Mouse (Mus musculus): ENCODE measurements around the gene 1700029J07Rik. TPM values are rescaled to one million over a fixed set of nuclear protein-coding genes. Genes with fewer than 3 reads are reported as not detected.
A peak's percentile ranks its signal among the peaks of the same experiment; 100 is the strongest.

1700029J07Rik gene
- total RNA-seq, 4 experiments from 2014 or later, result 0.27 to 0.62 (median 0.37) TPM

DNA sequence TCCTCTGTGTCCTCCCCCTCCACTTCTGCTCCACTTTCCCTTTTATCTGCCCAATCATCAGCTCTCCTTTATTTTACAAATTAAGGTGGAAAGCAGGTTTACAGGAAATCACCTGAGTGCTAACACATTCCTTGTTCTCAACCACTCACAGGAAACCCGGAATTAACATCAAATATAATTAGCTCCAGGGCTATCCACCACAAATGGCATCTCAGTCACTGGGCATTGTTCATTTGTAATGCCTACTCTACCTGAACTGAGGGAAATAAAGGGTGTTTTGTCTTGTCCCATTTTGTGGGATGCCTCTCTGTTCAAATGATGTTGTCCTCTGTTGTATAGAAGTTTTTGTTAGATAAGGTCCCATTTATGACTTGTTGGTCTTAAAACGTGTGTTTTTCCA, 24.4 kb downstream of the 1700029J07Rik start:
- DNase-seq (ENCODE audit: low spot score in 2 of 2), result no peak

DNA sequence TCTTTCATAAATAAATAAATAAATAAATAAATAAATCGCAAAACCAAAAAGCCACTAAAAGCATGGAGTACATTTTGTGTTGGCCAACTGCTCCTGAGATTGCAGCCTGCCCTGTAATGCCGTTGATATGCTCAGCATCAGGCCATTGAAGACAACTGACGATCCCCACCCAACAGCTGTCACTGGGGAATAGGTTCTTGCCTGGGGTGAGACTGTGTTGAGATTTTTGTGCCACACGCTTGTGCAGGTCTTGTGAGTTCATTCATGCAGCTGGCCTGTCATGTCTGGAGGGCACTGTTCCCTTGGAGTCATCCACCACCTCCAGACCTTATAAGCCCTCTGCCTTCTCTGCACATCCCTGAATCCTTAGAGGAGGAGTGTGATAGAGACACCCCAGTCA, 28.8 kb downstream of the 1700029J07Rik start:
- no peak for DNase-seq (ENCODE audit: low spot score in 2 of 2)

DNA sequence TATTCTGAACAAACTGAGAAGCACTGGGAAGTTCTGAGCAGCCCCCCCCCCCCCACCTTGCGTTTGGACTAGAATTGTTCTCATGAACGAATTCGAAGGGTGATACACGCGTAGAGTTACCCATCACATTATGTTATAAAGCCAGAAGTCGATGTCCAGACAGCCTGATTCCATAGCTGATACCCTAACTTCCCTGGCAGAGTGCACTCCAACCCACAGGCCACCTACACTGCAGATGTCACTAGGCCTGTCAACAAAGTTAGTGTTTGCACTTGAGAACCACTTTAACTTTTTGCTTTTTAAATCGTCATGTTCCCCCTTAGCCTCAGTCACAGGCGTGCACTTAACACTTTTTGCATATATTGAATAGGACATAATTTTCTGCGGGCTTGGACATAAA, 38.1 kb downstream of the 1700029J07Rik start:
- DNase-seq (ENCODE audit: low spot score in 2 of 2), result no peak

DNA sequence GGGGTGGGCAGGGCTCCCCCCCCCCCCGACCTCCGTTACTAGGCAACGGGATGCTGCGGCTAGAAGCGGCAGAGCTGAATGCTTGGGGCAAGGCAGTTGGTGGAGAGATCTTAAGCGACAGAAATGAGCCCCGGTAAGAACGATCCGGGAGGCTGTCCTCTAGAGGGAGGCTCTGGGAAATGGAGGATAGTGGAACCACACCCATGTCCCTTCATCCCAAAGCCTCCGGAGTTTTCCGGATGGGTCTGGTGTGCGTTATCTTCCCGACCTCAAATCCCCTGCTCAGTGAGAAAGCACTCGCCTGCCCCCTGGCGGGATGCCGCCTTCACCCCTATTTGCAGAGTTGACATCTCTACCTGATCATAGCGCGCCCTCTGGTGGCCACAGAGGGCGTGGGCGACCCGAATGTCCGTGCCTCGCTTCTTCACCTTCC, 40.5 kb downstream of the 1700029J07Rik start, which contains the start of gene Ccdc110:
Gene Ccdc110 (plus strand): TSS at position 38 of the 433 bp plus-strand sequence.
- peak; percentile 93 to 94 for DNase-seq (ENCODE audit: low spot score in 2 of 2)

DNA sequence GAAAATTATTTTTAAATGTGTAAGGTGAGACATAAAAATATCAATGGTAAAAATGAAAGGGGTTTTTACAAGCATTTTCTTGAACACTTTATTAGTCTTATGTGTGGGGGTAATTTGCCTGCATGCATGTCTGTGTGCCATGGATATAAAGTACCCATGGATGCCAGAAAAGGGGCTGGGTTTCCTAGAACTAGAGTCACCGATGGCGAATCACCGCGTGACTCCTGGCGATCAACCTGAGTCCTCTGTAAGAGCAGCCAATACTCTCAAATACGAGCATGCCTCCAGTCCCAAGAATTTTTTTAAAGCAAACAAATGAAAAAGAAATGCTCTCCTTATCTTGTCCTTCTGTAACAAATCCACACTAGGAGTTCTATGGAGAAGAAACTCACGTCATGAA, 52.9 kb downstream of the 1700029J07Rik start:
- DNase-seq (ENCODE audit: low spot score in 2 of 2), result no peak

DNA sequence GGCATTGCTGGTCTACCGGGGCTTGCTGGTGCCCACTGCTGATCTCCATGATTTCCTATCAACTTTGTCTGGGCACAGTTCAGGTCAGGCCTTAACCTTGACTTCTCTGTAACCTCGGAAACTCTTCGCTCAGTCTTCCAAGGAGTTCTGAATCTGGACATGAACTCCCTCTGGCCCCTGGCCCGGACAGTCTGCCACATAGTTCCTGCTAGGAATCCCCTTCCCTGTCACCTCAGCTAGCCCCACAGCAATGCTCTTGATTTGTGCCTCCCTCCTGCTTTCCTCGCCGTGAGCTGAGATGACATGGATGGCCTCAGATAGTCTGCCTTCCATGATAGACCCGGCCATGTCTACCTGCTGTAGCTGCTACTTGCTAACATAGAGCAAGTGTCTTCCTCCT, 54.7 kb downstream of the 1700029J07Rik start:
- DNase-seq (ENCODE audit: low spot score in 2 of 2), result peak; percentile 37 to 51

DNA sequence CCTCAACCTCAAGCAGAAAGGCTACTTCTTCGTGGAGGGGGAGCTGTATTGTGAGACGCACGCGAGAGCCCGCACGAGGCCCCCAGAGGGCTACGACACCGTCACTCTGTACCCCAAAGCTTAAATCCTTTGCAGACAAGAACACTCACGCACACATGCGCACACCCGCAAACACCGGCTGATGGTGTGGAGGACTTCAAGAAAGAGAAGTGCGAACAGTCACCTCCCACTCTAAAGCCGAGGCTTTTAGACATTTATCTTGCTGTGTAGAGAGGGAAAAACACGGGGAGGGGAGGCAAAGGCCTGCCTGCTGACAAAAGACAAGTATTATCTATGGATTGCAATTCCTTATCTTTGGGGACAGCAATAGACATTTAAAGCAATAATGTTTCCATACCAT, 56.2 kb downstream of the 1700029J07Rik start:
- DNase-seq (ENCODE audit: low spot score in 2 of 2), result no peak

DNA sequence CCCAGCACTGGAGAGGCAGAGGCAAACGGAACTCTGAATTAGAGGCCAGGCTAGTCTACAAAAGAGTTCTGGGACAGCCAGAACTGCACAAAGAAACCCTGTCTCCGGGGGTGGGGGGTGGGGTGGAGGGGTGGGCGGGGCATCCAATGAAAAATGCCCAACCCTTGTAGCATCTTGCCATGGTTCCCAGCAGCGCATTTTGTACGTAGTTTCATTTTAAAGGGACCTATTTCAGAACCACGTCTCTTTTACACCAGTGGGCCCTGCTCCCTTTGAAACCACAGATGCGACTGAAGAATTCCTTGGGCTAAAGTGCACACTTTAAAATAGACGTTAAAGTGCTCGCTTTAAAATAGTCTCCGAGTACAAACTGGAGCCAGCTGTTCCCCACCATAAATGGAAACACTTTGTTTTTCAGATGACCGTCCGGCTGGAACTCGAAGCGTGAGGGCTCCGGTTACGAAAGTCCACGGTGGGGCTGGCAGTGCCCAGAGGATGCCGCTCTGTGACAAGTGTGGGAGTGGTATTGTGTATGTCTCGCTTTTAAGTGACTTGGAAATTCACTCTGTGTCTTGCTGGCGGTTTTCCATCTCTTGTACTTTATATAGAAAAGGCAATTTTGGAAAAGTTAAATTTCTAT, 57.9 kb downstream of the 1700029J07Rik start:
- DNase-seq (ENCODE audit: low spot score in 2 of 2), result peak; percentile 28 to 34

DNA sequence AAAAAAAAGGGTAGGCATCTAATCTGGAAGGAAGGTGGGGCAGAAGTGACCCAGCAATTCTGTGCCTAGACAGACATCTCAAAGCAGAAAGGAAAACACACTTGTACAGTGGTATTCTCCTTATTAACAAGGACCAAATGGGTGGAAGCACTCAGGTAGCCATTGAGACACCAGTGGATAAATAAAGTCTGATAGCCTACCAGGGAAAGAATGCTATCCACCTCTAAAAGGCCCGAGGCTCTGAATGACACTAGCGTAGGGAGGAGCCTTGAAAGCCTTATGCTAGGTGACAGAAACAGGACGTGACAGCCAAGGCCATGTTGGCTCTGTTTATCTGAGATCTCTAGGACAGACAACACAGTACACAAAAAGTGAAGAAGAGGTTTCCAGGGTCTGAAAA, 58.6 kb downstream of the 1700029J07Rik start:
- no peak for DNase-seq (ENCODE audit: low spot score in 2 of 2)

DNA sequence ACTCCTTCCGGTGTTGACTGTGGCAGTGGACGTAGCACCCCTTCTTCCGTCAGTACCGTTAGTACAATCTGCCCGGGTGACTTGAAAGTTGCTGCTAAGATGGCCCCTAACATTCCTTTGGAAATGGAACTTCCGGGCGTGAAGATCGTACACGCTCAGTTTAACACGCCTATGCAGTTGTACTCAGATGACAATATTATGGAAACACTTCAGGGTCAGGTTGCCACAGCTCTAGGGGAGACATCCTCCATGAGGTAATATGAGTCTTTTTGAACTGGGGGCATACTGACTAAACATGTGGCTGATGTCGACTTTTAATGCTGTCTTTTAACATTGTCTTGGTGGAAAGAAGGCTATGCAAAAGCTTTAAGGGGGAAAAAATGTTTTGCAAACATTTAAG, 61.3 kb downstream of the 1700029J07Rik start:
- DNase-seq (ENCODE audit: low spot score in 2 of 2), result no peak

DNA sequence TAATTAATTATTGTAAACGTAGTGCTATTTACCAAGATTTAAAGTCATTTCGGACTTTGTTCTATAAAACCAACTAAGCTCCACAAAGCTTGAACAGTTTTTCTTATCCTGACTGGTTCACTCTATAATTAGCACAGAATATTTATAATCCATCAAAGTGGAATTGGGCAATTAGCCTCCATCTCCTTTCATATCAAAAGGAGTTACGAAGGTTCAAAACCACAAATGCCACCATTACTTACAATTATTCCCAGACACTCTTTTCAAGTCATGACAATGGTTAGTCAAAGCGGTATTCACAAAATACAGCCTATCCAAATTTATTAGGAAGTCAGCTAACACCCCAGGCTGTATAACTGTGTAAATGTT, 68.8 kb downstream of the 1700029J07Rik start:
- no peak for DNase-seq (ENCODE audit: low spot score in 2 of 2)

DNA sequence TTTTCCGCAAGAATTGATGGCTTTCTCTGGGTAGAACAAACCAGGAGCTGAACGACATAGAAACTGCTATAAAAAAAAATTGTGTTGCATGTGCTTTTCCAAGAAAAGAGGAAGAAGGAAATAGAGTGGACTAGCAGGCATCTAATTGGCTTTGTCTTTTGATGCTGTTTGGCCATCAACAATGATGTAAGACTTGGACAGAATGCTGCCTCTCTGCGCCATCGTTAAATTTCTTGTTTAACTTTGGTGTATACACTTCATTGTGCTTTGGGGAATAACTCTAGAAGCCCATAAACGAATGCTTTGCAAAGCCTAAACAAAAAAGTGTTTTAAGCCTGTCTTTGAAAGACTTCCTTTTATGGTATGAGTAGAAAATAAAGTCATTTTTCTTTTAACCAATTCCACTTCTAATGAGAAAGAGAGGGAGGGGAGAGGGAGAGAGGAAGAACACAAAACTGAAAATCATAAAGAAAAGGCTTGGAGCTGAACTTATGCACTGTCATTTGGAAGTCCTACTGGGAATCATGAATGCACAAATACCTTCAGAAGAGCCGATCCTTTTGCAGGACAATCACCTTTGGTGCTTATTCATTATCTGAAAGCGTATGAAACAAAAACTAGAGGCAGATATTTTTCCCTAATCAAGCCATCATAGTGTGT, 69.3 kb downstream of the 1700029J07Rik start:
- DNase-seq (ENCODE audit: low spot score in 2 of 2), result no peak

DNA sequence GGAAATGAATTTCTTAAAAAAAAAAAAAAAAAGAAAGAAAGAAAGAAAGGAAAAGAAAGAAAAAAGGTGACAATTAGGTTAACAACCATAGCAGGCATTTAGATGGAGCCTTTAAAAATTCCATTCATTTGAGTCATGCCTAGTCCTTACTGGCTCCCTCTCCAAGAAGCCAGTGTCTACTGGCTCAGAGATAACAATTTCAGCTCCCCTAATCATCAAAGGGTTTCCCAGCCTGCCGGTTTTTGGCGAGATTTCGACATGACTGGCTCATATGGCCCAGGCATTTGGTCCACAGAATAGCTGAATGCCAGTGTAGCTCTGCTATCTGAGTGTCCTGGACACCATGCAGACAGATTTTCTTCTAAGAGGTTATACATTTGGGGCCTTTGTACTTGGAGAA, 71.4 kb downstream of the 1700029J07Rik start:
- DNase-seq (ENCODE audit: low spot score in 2 of 2), result no peak

Other genes with a start within 250 kb of the 1700029J07Rik start
- gene Pdlim3, start 89.8 kb downstream of the 1700029J07Rik start, total RNA-seq (2022), result 100 to 1,000 TPM; 733 to 955 (median 812) TPM
- not detected for gene Ccdc110, start 40.6 kb downstream of the 1700029J07Rik start, total RNA-seq (2022)
- 10 to 100 TPM; 37.2 to 41.5 (median 39.0) TPM for gene Ufsp2, start 276 bp upstream of the 1700029J07Rik start, total RNA-seq (2022)
- gene Lrp2bp, start 24.1 kb upstream of the 1700029J07Rik start, total RNA-seq (2022), result 1 to 10 TPM; 2.0 to 3.1 (median 2.7) TPM
- gene Ankrd37, start 30.5 kb upstream of the 1700029J07Rik start, total RNA-seq (2022), result 1 to 10 TPM; 2.2 to 3.5 (median 2.7) TPM
- gene Cfap97, start 176.5 kb upstream of the 1700029J07Rik start, total RNA-seq (2022), result 10 to 100 TPM; 13.5 to 17.4 (median 14.5) TPM
- gene Snx25, start 176.9 kb upstream of the 1700029J07Rik start, total RNA-seq (2022), result 1 to 10 TPM; 5.1 to 7.0 (median 6.2) TPM
- 1,000 to 10,000 TPM; 2,862 to 3,030 (median 2,917) TPM for gene Slc25a4, start 236.0 kb upstream of the 1700029J07Rik start, total RNA-seq (2022)